Mouse (Mus musculus) heart, postnatal 14 days (tissue): ENCODE measurements around the gene Khdc1a. TPM values are rescaled to one million over a fixed set of nuclear protein-coding genes. Genes with fewer than 3 reads are reported as not detected.

Source experiments
- DNase-seq, 2 experiments: peaks; one replicate each; pipeline ENCODE4 v3.0.0; 2021 to 2022
- intact Hi-C: fragments of 180-260 bp; cut with DNase I; formaldehyde crosslinking; loops from one replicate; pipeline ENCODE4 v1.15.1; 2025
- total RNA-seq, 2 experiments: library from RNA; stranded (reverse); gene quantifications; 2 replicates each; pipeline ENCODE4 v1.2.3; 2021

Gene Khdc1a
- total RNA-seq, 2 experiments from 2014 or later = not detected

GRCm38 (mm10) chr1:21383256-21383655 lies 33.8 kb downstream of the Khdc1a start, which contains the start of gene Khdc1b:
TSS of gene Khdc1b (plus strand) at chr1:21383556.
- intact Hi-C loops = no loop called here
- DNase-seq = no peak

GRCm38 (mm10) chr1:21391138-21391671 lies 41.8 kb downstream of the Khdc1a start:
- intact Hi-C loops = no loop called here

More at GRCm38 (mm10) chr1:21391138-21391671, 41.8 kb downstream of the Khdc1a start:
- DNase-seq = no peak

Other genes with a start within 250 kb of the Khdc1a start
- 1 to 10 TPM; 3.0 to 3.2 TPM for gene Tmem14a, start 131.1 kb upstream of the Khdc1a start, total RNA-seq
- 1 to 10 TPM; 2.9 to 7.6 TPM for gene Gsta3, start 109.1 kb upstream of the Khdc1a start, total RNA-seq
- not detected for gene Khdc1c, start 18.7 kb downstream of the Khdc1a start, total RNA-seq
- gene Khdc1b, start 33.9 kb downstream of the Khdc1a start, total RNA-seq = not detected